Mouse (Mus musculus) stomach, postnatal 0 days (tissue): ENCODE data around the gene AC134908.4. TPM values are rescaled to one million over a fixed set of nuclear protein-coding genes. Genes with fewer than 3 reads are reported as not detected.

ENCODE experiments used
- ATAC-seq: fragments of 200-750 bp; cut with Nextera tagmentation; 2 replicates; pipeline ENCODE4 v1.8.0; 2017; ENCODE audit not compliant: low FRiP score, low TSS enrichment
- DNase-seq: peaks from one replicate; pipeline ENCODE4 v3.0.0-alpha.2; 2016; ENCODE audit warnings: low spot score
- H3K27ac ChIP-seq: fragments of 300-500 bp; sonication (generic); replicated peaks from 2 replicates; pipeline ENCODE4 v1.5.1; 2014; ENCODE audit warnings: mild to moderate bottlenecking, control low read depth
- H3K27me3 ChIP-seq: fragments of 300-500 bp; sonication (generic); 2 replicates; pipeline ENCODE4 v1.6.1; 2014; ENCODE audit warnings: low read length; ENCODE audit not compliant: control insufficient read depth, insufficient read depth
- H3K36me3 ChIP-seq: fragments of 300-500 bp; sonication (generic); 2 replicates; pipeline ENCODE4 v1.6.1; 2014; ENCODE audit warnings: low read length, mixed read lengths; ENCODE audit not compliant: control insufficient read depth, insufficient read depth
- H3K4me1 ChIP-seq: fragments of 300-500 bp; sonication (generic); replicated peaks from 2 replicates; pipeline ENCODE4 v1.6.1; 2014; ENCODE audit warnings: antibody characterized with exemption; ENCODE audit not compliant: control insufficient read depth, insufficient read depth
- H3K4me2 ChIP-seq: fragments of 300-500 bp; sonication (generic); replicated peaks from 2 replicates; pipeline ENCODE4 v1.6.1; 2014; ENCODE audit warnings: low read depth, mild to moderate bottlenecking, control low read depth, moderate library complexity
- H3K4me3 ChIP-seq: fragments of 300-500 bp; sonication (generic); 2 replicates; pipeline ENCODE4 v1.5.1; 2014; ENCODE audit warnings: low read depth, low read length, control low read depth
- H3K9ac ChIP-seq: fragments of 300-500 bp; sonication (generic); 2 replicates; pipeline ENCODE4 v1.6.1; 2014; ENCODE audit warnings: mild to moderate bottlenecking, low read length, control low read depth, mixed read lengths
- H3K9me3 ChIP-seq: fragments of 300-500 bp; sonication (generic); 2 replicates; pipeline ENCODE4 v1.6.1; 2016; ENCODE audit warnings: low read length; ENCODE audit not compliant: control insufficient read depth
- CTCF ChIP-seq: IDR thresholded peaks from 2 replicates; pipeline ENCODE4 v1.5.1; 2016; ENCODE audit warnings: antibody characterized with exemption, low read depth, mild to moderate bottlenecking, moderate library complexity
- EP300 ChIP-seq: optimal IDR thresholded peaks from 2 replicates; pipeline ENCODE3; 2016; ENCODE audit warnings: antibody characterized with exemption
- WGBS: fragments of 180-500 bp; shearing (Covaris S2); extraction: QIAGEN DNeasy Blood & Tissue Kit; methylation state at CpG from one replicate; pipeline ENCODE4 v1.1.7; 2014; 5-methylcytosine and 5-hydroxymethylcytosine counted together
- polyA plus RNA-seq: library from polyadenylated mRNA; unstranded; fragments of >200 nt; fragmentation: Nextera tagmentation; extraction: Ambion mirVana; gene quantifications from 2 replicates; pipeline ENCODE4 v1.2.1, GENCODE M21; 2015

Gene AC134908.4
- polyA plus RNA-seq, 1 experiment from 2014 or later = 0.65 TPM

GRCm38 (mm10) chr17:25769331-25769730 lies 26.1 kb downstream of the AC134908.4 start:
- no peak for ATAC-seq
- Histone ChIP-seq H3K4me2 (no peak overlapping the region), H3K4me3 (no peak overlapping the region), H3K9ac (no peak overlapping the region), H3K27me3 (no peaks in the 10 kb centered on the region), H3K4me1 (peaks cover 3% of the 10 kb centered on the region), H3K9me3 (no peaks in the 10 kb centered on the region), H3K36me3 (no peaks in the 10 kb centered on the region), H3K27ac (no peak overlapping the region)
- DNase-seq = no peak
- no peak for TF ChIP-seq EP300
- no peak for TF ChIP-seq CTCF
- 57% methylated on average over 9 of the region's 9 CpGs for WGBS

GRCm38 (mm10) chr17:25765886-25766285 lies 29.6 kb downstream of the AC134908.4 start:
- no peak for DNase-seq
- H3K4me2 ChIP-seq = no peak overlapping the region
- H3K9me3 ChIP-seq = no peaks in the 10 kb centered on the region
- no peak overlapping the region for H3K27ac ChIP-seq
- TF ChIP-seq EP300 (no peak), CTCF (no peak)
- H3K27me3 ChIP-seq = no peaks in the 10 kb centered on the region
- 74% methylated on average over 5 of the region's 5 CpGs for WGBS
- no peak for ATAC-seq
- H3K36me3 ChIP-seq = no peaks in the 10 kb centered on the region
- H3K4me3 ChIP-seq = no peak overlapping the region
- no peaks in the 10 kb centered on the region for H3K4me1 ChIP-seq
- H3K9ac ChIP-seq = no peak overlapping the region

- 34% methylated on average over 3 of the region's 3 CpGs for WGBS
- Histone ChIP-seq H3K9ac (no peak overlapping the region), H3K27me3 (no peaks in the 10 kb centered on the region), H3K27ac (no peak overlapping the region), H3K4me2 (no peak overlapping the region), H3K4me1 (no peaks in the 10 kb centered on the region), H3K36me3 (no peaks in the 10 kb centered on the region), H3K4me3 (no peak overlapping the region), H3K9me3 (no peaks in the 10 kb centered on the region)
- DNase-seq (no peak), ATAC-seq (no peak)
- no peak for TF ChIP-seq EP300
- TF ChIP-seq CTCF = no peak
Measured at GRCm38 (mm10) chr17:25762591-25762990, 32.9 kb downstream of the AC134908.4 start.

GRCm38 (mm10) chr17:25761561-25761970 lies 33.9 kb downstream of the AC134908.4 start:
- no peaks in the 10 kb centered on the region for H3K4me1 ChIP-seq
- H3K4me3 ChIP-seq = no peak overlapping the region
- H3K9ac ChIP-seq = no peak overlapping the region
- WGBS = 30% methylated on average over 4 of the region's 4 CpGs
- no peak overlapping the region for H3K4me2 ChIP-seq
- no peaks in the 10 kb centered on the region for H3K27me3 ChIP-seq
- DNase-seq = no peak
- H3K36me3 ChIP-seq = no peaks in the 10 kb centered on the region
- H3K9me3 ChIP-seq = no peaks in the 10 kb centered on the region
- no peak for ATAC-seq
- no peak overlapping the region for H3K27ac ChIP-seq
- TF ChIP-seq CTCF (no peak), EP300 (no peak)

DNA sequence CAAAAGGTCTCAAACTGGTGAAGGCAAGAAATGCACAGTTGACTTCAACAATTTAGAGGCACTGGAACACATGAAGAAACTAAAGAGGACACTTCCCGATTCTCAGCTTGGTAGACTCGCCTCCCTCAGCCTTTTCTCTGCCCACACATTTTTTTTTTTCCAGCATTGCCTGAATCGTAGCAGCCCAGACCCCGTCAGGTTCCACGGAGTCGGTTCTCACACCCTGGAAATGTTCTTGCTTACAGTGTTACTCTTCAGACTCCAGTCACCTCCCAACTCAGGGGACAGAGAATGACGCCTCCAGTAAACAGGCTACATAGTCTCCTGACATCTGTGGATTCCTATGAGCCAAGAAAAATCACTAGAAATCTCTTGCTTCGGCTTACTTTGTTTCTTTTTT lies 35.3 kb downstream of the AC134908.4 start:
- DNase-seq (no peak), ATAC-seq (no peak)
- no peaks in the 10 kb centered on the region for H3K27me3 ChIP-seq
- no peak overlapping the region for H3K9ac ChIP-seq
- no peaks in the 10 kb centered on the region for H3K36me3 ChIP-seq
- H3K4me2 ChIP-seq = no peak overlapping the region
- no peak for TF ChIP-seq EP300
- TF ChIP-seq CTCF = no peak
- H3K9me3 ChIP-seq = no peaks in the 10 kb centered on the region
- H3K4me1 ChIP-seq = no peaks in the 10 kb centered on the region
- 68% methylated on average over 8 of the region's 8 CpGs for WGBS
- H3K27ac ChIP-seq = no peak overlapping the region
- H3K4me3 ChIP-seq = no peak overlapping the region

- Histone ChIP-seq H3K27ac (no peak overlapping the region), H3K4me1 (no peaks in the 10 kb centered on the region), H3K9me3 (no peaks in the 10 kb centered on the region), H3K4me3 (no peak overlapping the region), H3K36me3 (no peaks in the 10 kb centered on the region), H3K4me2 (no peak overlapping the region), H3K27me3 (no peaks in the 10 kb centered on the region), H3K9ac (no peak overlapping the region)
- WGBS = 36% methylated on average over 3 of the region's 3 CpGs
- TF ChIP-seq CTCF = no peak
- no peak for TF ChIP-seq EP300
- DNase-seq = no peak
- no peak for ATAC-seq
Measured at GRCm38 (mm10) chr17:25757691-25758090, 37.8 kb downstream of the AC134908.4 start.
